Mouse (Mus musculus): ENCODE results near the gene Rps16. TPM values are rescaled to one million over a fixed set of nuclear protein-coding genes. Genes with fewer than 3 reads are reported as not detected.

Rps16 gene
- total and polyA plus RNA-seq, 2 experiments from 2014 or later, result 161 to 481 TPM

GRCm38 (mm10) chr7:28348601-28349000 is 1.9 kb upstream of the Rps16 start:
- H3K4me2 ChIP-seq (ENCODE audit: low read depth, low read length), result no peak overlapping the region
- H3K27me3 ChIP-seq (ENCODE audit: control insufficient read depth, insufficient read depth, low read length), result no peaks in the 10 kb centered on the region
- peaks cover 16% of the 10 kb centered on the region for H3K4me1 ChIP-seq (ENCODE audit: control insufficient read depth, insufficient read depth)
- no peak overlapping the region for H3K9ac ChIP-seq (replicated peaks; ENCODE audit: low read depth, low read length)
- ATAC-seq (ENCODE audit: insufficient read depth, low read depth), result no peak
- DNase-seq (ENCODE audit: low spot score), result no peak
- WGBS, result 73% methylated on average over 7 of the region's 7 CpGs
- H3K27ac ChIP-seq (ENCODE audit: low read depth), result no peak overlapping the region
- peaks cover 19% of the 10 kb centered on the region for H3K36me3 ChIP-seq (replicated peaks; ENCODE audit: control insufficient read depth, insufficient read depth, low read length)
- H3K9me3 ChIP-seq (replicated peaks; ENCODE audit: control insufficient read depth, low read length), result no peaks in the 10 kb centered on the region
- no peak overlapping the region for H3K4me3 ChIP-seq (ENCODE audit: low read depth, low read length)
- no peak for TF ChIP-seq EP300 (IDR thresholded peaks at IDR 0.05; ENCODE audit: low read depth)

GRCm38 (mm10) chr7:28351676-28352191 is 1.3 kb downstream of the Rps16 start:
- H3K27me3 ChIP-seq (ENCODE audit: control insufficient read depth, insufficient read depth, low read length), result no peaks in the 10 kb centered on the region

DNA sequence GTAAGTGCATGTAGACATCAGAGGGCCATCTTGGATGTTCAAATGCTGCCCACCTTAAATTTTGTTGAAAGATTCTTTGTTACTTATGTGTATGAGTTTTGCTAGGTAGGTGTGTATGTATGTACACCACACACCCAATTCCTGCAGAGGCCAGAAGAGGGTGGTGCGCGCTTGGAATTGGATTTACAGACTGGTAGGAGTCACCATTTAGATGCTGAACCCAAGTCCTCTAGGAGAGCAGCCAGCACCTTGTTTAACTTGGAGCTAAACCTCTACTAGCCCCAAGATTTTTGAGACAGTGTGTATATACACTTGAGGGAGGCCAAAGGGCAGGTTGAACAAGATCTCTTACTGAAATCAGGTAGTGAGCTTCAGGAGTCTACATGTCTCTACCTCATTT is 2.8 kb downstream of the Rps16 start:
- Histone ChIP-seq H3K4me3 (ENCODE audit: low read depth, low read length) (no peak overlapping the region), H3K27me3 (ENCODE audit: control insufficient read depth, insufficient read depth, low read length) (no peaks in the 10 kb centered on the region), H3K9ac (replicated peaks; ENCODE audit: low read depth, low read length) (no peak overlapping the region), H3K36me3 (replicated peaks; ENCODE audit: control insufficient read depth, insufficient read depth, low read length) (peaks cover 30% of the 10 kb centered on the region), H3K4me2 (ENCODE audit: low read depth, low read length) (no peak overlapping the region), H3K27ac (ENCODE audit: low read depth) (no peak overlapping the region), H3K4me1 (ENCODE audit: control insufficient read depth, insufficient read depth) (peaks cover 29% of the 10 kb centered on the region), H3K9me3 (replicated peaks; ENCODE audit: control insufficient read depth, low read length) (no peaks in the 10 kb centered on the region)
- 0 out of 2 replicates have a peak, but pooled peaks have one; percentile 10 for TF ChIP-seq CTCF (IDR thresholded peaks at IDR 0.05; ENCODE audit: low read depth)
- no peak for TF ChIP-seq EP300 (IDR thresholded peaks at IDR 0.05; ENCODE audit: low read depth)
- 91% methylated on average over 2 of the region's 2 CpGs for WGBS
- DNase-seq (ENCODE audit: low spot score) (no peak), ATAC-seq (ENCODE audit: insufficient read depth, low read depth) (no peak)

More at GRCm38 (mm10) chr7:28351676-28352191, 1.3 kb downstream of the Rps16 start:
- H3K4me1 ChIP-seq (ENCODE audit: control insufficient read depth, insufficient read depth), result peaks cover 16% of the 10 kb centered on the region
- ATAC-seq (ENCODE audit: insufficient read depth, low read depth) (no peak), DNase-seq (ENCODE audit: low spot score) (no peak)
- WGBS, result 41% methylated on average over 4 of the region's 4 CpGs
- TF ChIP-seq EP300 (IDR thresholded peaks at IDR 0.05; ENCODE audit: low read depth) (no peak), CTCF (IDR thresholded peaks at IDR 0.05; ENCODE audit: low read depth) (0 out of 2 replicates have a peak, but pooled peaks have one; percentile 7)
- H3K4me2 ChIP-seq (ENCODE audit: low read depth, low read length), result peak overlapping the region; percentile 97
- peaks cover 30% of the 10 kb centered on the region for H3K36me3 ChIP-seq (replicated peaks; ENCODE audit: control insufficient read depth, insufficient read depth, low read length)
- H3K27ac ChIP-seq (ENCODE audit: low read depth), result peak overlapping the region; percentile 86; the same call in 1 of the 2 replicates
- peak overlapping the region; percentile 94 for H3K4me3 ChIP-seq (ENCODE audit: low read depth, low read length)
- no peaks in the 10 kb centered on the region for H3K9me3 ChIP-seq (replicated peaks; ENCODE audit: control insufficient read depth, low read length)
- H3K9ac ChIP-seq (replicated peaks; ENCODE audit: low read depth, low read length), result peak overlapping the region; percentile 97

DNA sequence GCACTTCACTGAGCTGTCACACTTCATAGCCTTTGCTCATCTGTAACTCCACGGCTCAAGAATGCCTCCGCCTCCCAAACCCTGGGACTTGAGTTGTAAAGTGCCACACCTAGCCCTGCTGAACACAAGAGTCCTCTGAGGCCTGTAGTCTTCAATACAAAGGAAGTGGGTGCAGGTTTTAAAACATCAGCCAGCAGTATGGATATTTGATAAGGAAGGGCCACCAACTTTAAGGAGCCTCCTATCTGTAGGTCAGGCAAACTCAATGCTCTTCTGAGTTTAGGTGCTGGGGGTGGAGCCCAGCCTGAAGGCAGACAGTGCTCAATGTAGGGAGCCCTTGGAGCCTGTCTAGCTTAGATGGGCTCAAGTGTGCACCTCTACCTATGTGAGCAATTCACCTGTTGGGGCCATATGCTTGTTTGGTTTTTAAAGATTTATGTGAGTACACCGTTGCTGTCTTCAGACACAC is 3.7 kb downstream of the Rps16 start:
- H3K4me3 ChIP-seq (ENCODE audit: low read depth, low read length), result no peak overlapping the region
- H3K4me2 ChIP-seq (ENCODE audit: low read depth, low read length), result no peak overlapping the region
- peaks cover 29% of the 10 kb centered on the region for H3K4me1 ChIP-seq (ENCODE audit: control insufficient read depth, insufficient read depth)
- TF ChIP-seq EP300 (IDR thresholded peaks at IDR 0.05; ENCODE audit: low read depth), result no peak
- TF ChIP-seq CTCF (IDR thresholded peaks at IDR 0.05; ENCODE audit: low read depth), result no peak
- no peaks in the 10 kb centered on the region for H3K27me3 ChIP-seq (ENCODE audit: control insufficient read depth, insufficient read depth, low read length)
- 88% methylated on average over 3 of the region's 3 CpGs for WGBS
- ATAC-seq (ENCODE audit: insufficient read depth, low read depth), result no peak
- H3K9me3 ChIP-seq (replicated peaks; ENCODE audit: control insufficient read depth, low read length), result no peaks in the 10 kb centered on the region
- H3K27ac ChIP-seq (ENCODE audit: low read depth), result no peak overlapping the region
- H3K9ac ChIP-seq (replicated peaks; ENCODE audit: low read depth, low read length), result no peak overlapping the region
- H3K36me3 ChIP-seq (replicated peaks; ENCODE audit: control insufficient read depth, insufficient read depth, low read length), result peaks cover 35% of the 10 kb centered on the region
- no peak for DNase-seq (ENCODE audit: low spot score)

- Histone ChIP-seq H3K27ac (ENCODE audit: low read depth) (no peak overlapping the region), H3K9ac (replicated peaks; ENCODE audit: low read depth, low read length) (no peak overlapping the region), H3K4me1 (ENCODE audit: control insufficient read depth, insufficient read depth) (peaks cover 28% of the 10 kb centered on the region), H3K4me2 (ENCODE audit: low read depth, low read length) (no peak overlapping the region), H3K4me3 (ENCODE audit: low read depth, low read length) (no peak overlapping the region), H3K9me3 (replicated peaks; ENCODE audit: control insufficient read depth, low read length) (no peaks in the 10 kb centered on the region), H3K36me3 (replicated peaks; ENCODE audit: control insufficient read depth, insufficient read depth, low read length) (peaks cover 40% of the 10 kb centered on the region), H3K27me3 (ENCODE audit: control insufficient read depth, insufficient read depth, low read length) (no peaks in the 10 kb centered on the region)
- DNase-seq (ENCODE audit: low spot score), result no peak
- TF ChIP-seq EP300 (IDR thresholded peaks at IDR 0.05; ENCODE audit: low read depth), result no peak
- no peak for TF ChIP-seq CTCF (IDR thresholded peaks at IDR 0.05; ENCODE audit: low read depth)
- WGBS, result 89% methylated on average over 3 of the region's 3 CpGs
- ATAC-seq (ENCODE audit: insufficient read depth, low read depth), result no peak
Measured at GRCm38 (mm10) chr7:28354596-28354995, 4.1 kb downstream of the Rps16 start.

- Histone ChIP-seq H3K9ac (replicated peaks; ENCODE audit: low read depth, low read length) (no peak overlapping the region), H3K36me3 (replicated peaks; ENCODE audit: control insufficient read depth, insufficient read depth, low read length) (peaks cover 46% of the 10 kb centered on the region)
- WGBS, result 91% methylated on average over 3 of the region's 3 CpGs
Measured at GRCm38 (mm10) chr7:28355221-28355620, 4.8 kb downstream of the Rps16 start.

More at GRCm38 (mm10) chr7:28355221-28355620, 4.8 kb downstream of the Rps16 start:
- DNase-seq (ENCODE audit: low spot score) (no peak), ATAC-seq (ENCODE audit: insufficient read depth, low read depth) (no peak)
- TF ChIP-seq EP300 (IDR thresholded peaks at IDR 0.05; ENCODE audit: low read depth) (no peak), CTCF (IDR thresholded peaks at IDR 0.05; ENCODE audit: low read depth) (no peak)
- Histone ChIP-seq H3K9me3 (replicated peaks; ENCODE audit: control insufficient read depth, low read length) (no peaks in the 10 kb centered on the region), H3K4me2 (ENCODE audit: low read depth, low read length) (no peak overlapping the region), H3K27ac (ENCODE audit: low read depth) (peak overlapping the region; percentile 30; the same call in 1 of the 2 replicates), H3K27me3 (ENCODE audit: control insufficient read depth, insufficient read depth, low read length) (no peaks in the 10 kb centered on the region), H3K4me1 (ENCODE audit: control insufficient read depth, insufficient read depth) (peaks cover 24% of the 10 kb centered on the region), H3K4me3 (ENCODE audit: low read depth, low read length) (no peak overlapping the region)
